Mouse (Mus musculus) midbrain, embryonic 15.5 days (tissue): ENCODE measurements at regions not wholly inside any gene's neighbourhood (a gene's known extent, or its start where the extent isn't known, plus 50 kb on each side); places are given as distances from the start of the nearest gene placed in this dataset.
"Not testable (repeated sequence)": the region's sequence is repeated elsewhere in the genome, so short reads cannot be mapped to it uniquely, and the experiment has no call there.

Source experiments
- ATAC-seq: fragments of 200-750 bp; cut with Nextera tagmentation; replicated peaks from 2 replicates; pipeline ENCODE4 v1.8.0; 2017; ENCODE audit warnings: moderate TSS enrichment
- H3K27ac ChIP-seq: fragments of 300-500 bp; sonication (generic); 2 replicates; pipeline ENCODE4 v1.5.1; 2015; ENCODE audit warnings: mild to moderate bottlenecking, inconsistent platforms
- H3K27me3 ChIP-seq: fragments of 300-500 bp; sonication (generic); replicated peaks from 2 replicates; pipeline ENCODE4 v1.6.1; 2015; ENCODE audit warnings: inconsistent platforms
- H3K36me3 ChIP-seq: fragments of 300-500 bp; sonication (generic); replicated peaks from 2 replicates; pipeline ENCODE4 v1.6.1; 2015; ENCODE audit warnings: inconsistent platforms
- H3K4me1 ChIP-seq: fragments of 300-500 bp; sonication (generic); 2 replicates; pipeline ENCODE4 v1.6.1; 2015; ENCODE audit warnings: inconsistent platforms
- H3K4me2 ChIP-seq: fragments of 300-500 bp; sonication (generic); 2 replicates; pipeline ENCODE4 v1.6.1; 2015; ENCODE audit warnings: inconsistent platforms, mild to moderate bottlenecking, moderate library complexity
- H3K4me3 ChIP-seq: fragments of 300-500 bp; sonication (generic); 2 replicates; pipeline ENCODE4 v1.5.1; 2015; ENCODE audit warnings: mild to moderate bottlenecking, inconsistent platforms
- H3K9ac ChIP-seq: fragments of 300-500 bp; sonication (generic); 2 replicates; pipeline ENCODE4 v1.6.1; 2015; ENCODE audit warnings: mild to moderate bottlenecking, inconsistent platforms
- H3K9me3 ChIP-seq: fragments of 300-500 bp; sonication (generic); 2 replicates; pipeline ENCODE4 v1.6.1; 2016; ENCODE audit warnings: inconsistent platforms
- WGBS: fragments of 180-500 bp; shearing (Covaris S2); methylation state at CpG from one replicate; pipeline ENCODE4 v1.1.7; 2015; ENCODE audit warnings: mixed read lengths; 5-methylcytosine and 5-hydroxymethylcytosine counted together

- ATAC-seq = no peak
- Histone ChIP-seq H3K27me3 (no peaks in the 10 kb centered on the region), H3K4me1 (no peaks in the 10 kb centered on the region), H3K27ac (no peak overlapping the region), H3K9me3 (no peaks in the 10 kb centered on the region), H3K4me2 (no peak overlapping the region), H3K9ac (no peak overlapping the region), H3K4me3 (no peak overlapping the region), H3K36me3 (no peaks in the 10 kb centered on the region)
- WGBS = 57% methylated on average over 5 of the region's 5 CpGs
Measured at GRCm38 (mm10) chr5:68351793-68352192, 320.2 kb downstream of the Grxcr1 start.

DNA sequence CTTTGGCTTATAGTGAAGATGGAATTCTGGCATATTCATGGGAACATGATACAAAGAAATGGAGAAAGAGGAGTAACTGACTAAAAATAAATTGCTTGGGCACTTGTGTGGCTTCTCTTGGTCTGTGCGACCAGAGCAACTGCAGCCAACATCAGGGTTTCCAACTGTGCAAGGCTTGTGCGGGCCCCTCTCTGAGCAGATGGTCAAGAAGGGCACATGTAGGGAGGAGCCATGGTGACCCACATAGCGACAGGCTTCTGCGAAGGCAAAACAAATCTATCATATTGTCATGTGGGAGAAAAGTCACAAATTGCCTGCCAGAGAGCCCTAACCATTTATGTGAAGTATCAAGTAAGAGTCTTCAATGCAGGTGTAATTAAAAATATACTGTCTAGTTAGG is 321.6 kb downstream of the Grxcr1 start:
- H3K27ac ChIP-seq = no peak overlapping the region
- WGBS = 75% methylated on average over 4 of the region's 4 CpGs
- no peaks in the 10 kb centered on the region for H3K27me3 ChIP-seq
- no peaks in the 10 kb centered on the region for H3K36me3 ChIP-seq
- no peak; the same call in 1 of the 2 replicates for ATAC-seq
- H3K4me2 ChIP-seq = no peak overlapping the region
- no peak overlapping the region for H3K9ac ChIP-seq
- no peaks in the 10 kb centered on the region for H3K4me1 ChIP-seq
- no peaks in the 10 kb centered on the region for H3K9me3 ChIP-seq
- H3K4me3 ChIP-seq = no peak overlapping the region

DNA sequence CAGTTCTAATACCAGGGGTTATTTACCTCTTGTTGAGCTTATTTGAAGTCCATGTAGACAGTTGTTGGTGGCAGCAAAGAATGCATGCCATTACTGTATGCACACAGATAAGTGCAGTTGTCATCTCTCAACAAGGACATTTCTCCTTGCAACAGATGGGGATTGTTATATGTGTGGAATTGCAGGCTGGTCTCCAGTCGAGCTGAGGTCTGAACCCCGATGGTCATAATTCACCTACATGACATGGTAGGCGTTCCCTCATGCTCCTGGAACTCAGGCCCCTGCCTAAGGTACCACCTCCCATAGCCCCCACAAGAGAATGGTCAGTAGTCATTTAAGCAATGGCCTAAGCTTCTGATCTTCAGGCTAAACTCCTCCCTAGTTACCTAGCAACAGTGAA is 322.2 kb downstream of the Grxcr1 start:
- H3K4me1 ChIP-seq = not testable (repeated sequence)
- WGBS = 82% methylated on average over 3 of the region's 3 CpGs

DNA sequence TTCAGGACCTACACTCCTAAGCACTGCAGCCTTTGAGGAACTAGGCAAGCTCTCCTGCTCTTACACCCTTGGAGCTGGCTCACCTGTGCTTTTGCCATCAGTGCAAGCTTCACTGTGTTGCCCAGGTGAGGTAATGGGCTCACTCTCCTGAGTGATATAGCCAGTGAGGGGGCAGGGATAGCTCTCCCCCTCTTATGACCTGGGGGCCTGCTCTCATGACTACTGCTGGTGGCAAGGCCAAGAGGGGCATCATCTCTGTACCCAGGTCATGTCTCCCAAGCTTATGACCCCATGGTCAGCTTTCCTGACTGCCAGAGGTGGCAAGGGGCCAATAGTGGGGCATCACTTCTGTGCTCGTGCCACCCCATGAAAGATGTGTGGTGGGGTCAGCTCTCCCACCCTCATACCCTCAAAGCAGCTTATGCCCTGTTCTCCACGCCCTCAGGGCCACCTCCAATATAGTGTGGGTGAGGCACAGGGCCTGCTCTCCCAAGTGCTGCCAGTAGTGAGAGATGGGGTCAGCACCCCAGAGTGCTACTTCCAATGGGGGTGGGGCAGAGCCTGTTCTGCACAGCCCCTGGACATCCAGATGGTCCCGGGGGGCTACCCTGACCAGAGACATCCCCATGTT is 330.1 kb downstream of the Grxcr1 start:
- H3K27ac ChIP-seq = no peak overlapping the region
- H3K4me3 ChIP-seq = no peak overlapping the region
- no peaks in the 10 kb centered on the region for H3K27me3 ChIP-seq
- H3K9ac ChIP-seq = no peak overlapping the region
- no peaks in the 10 kb centered on the region for H3K9me3 ChIP-seq
- H3K4me2 ChIP-seq = no peak overlapping the region
- no peaks in the 10 kb centered on the region for H3K4me1 ChIP-seq
- H3K36me3 ChIP-seq = no peaks in the 10 kb centered on the region
- ATAC-seq = 0 out of 2 replicates have a peak, but pooled peaks have one; percentile 37
- 73% methylated on average over 3 of the region's 3 CpGs for WGBS

More for the DNA sequence above, 322.2 kb downstream of the Grxcr1 start:
- ATAC-seq, H3K4me2 ChIP-seq, H3K4me3 ChIP-seq, H3K36me3 ChIP-seq, H3K27me3 ChIP-seq, H3K9me3 ChIP-seq, H3K27ac ChIP-seq, H3K9ac ChIP-seq: not testable (repeated sequence)

DNA sequence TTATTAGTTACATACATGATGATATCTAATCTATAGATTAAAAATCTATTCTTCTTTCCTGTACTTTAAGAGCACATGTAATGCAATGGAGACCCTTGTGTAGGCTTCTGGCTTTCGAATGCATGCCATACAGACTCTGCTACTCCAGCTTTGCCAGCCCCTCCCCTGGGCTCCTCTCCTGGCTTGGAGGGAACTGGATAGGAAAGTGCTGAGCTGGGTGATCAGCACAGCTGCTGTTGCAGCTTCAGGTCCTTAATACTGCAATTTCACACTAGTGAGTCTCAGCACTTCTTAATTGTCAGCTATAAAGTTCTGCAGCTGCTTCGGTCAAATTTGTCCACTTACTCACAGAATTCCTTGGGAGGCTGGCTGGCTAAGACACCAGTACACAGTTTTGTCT is 341.4 kb downstream of the Grxcr1 start:
- Histone ChIP-seq H3K9me3 (no peaks in the 10 kb centered on the region), H3K27me3 (no peaks in the 10 kb centered on the region), H3K36me3 (no peaks in the 10 kb centered on the region), H3K4me1 (no peaks in the 10 kb centered on the region), H3K9ac (no peak overlapping the region), H3K4me3 (no peak overlapping the region), H3K27ac (no peak overlapping the region), H3K4me2 (no peak overlapping the region)
- WGBS = 86% methylated on average over 2 of the region's 2 CpGs
- no peak for ATAC-seq
